In the genomic region with DNA sequence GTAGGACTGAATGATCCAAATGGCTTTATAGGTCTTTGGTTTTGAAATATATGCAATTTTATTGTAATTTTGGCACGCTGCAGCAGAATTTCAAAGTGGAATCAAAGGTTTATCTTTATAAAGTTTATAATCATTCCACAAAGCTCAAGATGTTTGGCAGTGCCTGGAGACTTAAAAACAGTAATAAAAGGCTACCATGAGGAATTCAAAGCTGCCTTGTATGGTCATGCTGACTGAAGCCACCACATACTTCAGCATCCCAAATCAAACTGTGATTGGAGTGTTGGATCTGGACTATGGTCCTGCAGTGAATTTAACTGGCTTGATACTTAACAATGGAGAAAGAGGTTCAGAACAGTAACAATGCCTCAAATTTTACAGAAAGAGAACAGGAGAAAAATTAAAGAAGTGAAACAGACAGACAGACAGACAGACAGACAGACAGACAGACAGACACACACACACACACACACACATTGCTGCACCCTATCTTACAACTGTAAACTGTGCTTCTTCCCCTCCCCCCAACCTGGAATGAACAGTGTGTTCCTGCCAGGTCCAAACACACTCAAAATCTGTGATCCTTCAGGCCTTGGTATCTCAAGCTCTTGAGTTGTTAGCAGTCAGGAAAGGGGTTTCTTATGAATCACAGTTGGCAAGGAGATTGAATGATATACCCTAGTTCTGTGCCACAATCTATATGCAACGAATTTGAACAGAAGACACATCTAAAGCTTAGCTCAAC, we compare ENCODE assay signal across 14 mouse cellular contexts. TPM values are rescaled to one million over a fixed set of nuclear protein-coding genes. Genes with fewer than 3 reads are reported as not detected.
DNase-seq lines count a peak whose midpoint lies in the region; ATAC-seq lines count a peak whose summit lies in the region.
"Had no signal": no experiment of that assay in that cellular context is flagged by ENCODE, and none has a peak within 500 bp of the region (broad histone marks: within the 10 kb centered on the region; RNA-seq: fewer than 3 reads in every experiment).

No protein-coding gene starts in this region.

- no peaks in the 10 kb centered on the region for H3K27me3 ChIP-seq in intestine, embryonic 14.5 days (replicated peaks; ENCODE audit: control insufficient read depth, insufficient read depth, low read length)
- H3K27me3 ChIP-seq in intestine, embryonic 16.5 days (replicated peaks; ENCODE audit: control insufficient read depth, insufficient read depth, low read length) = no peaks in the 10 kb centered on the region
- H3K27me3 ChIP-seq: CH12.LX; hindbrain, embryonic 15.5 days; limb, embryonic 12.5 days; Patski had no signal

- no peak overlapping the region for H3K9ac ChIP-seq in intestine, embryonic 14.5 days (ENCODE audit: low read length)
- no peak overlapping the region for H3K9ac ChIP-seq in intestine, embryonic 16.5 days (ENCODE audit: low read depth, low read length)
- H3K9ac ChIP-seq: hindbrain, embryonic 15.5 days; limb, embryonic 12.5 days had no signal

- no peaks in the 10 kb centered on the region for H3K9me3 ChIP-seq in intestine, embryonic 14.5 days (ENCODE audit: control insufficient read depth, low read length)
- H3K9me3 ChIP-seq in intestine, embryonic 16.5 days (ENCODE audit: control insufficient read depth, low read length) = no peaks in the 10 kb centered on the region
- H3K9me3 ChIP-seq: hindbrain, embryonic 15.5 days; limb, embryonic 12.5 days had no signal

- no peak for ATAC-seq in intestine, embryonic 14.5 days (replicated peaks; ENCODE audit: low FRiP score, low TSS enrichment, low read depth)
- ATAC-seq in intestine, embryonic 16.5 days = no peak
- no peak for ATAC-seq in granulocyte monocyte progenitor cell, adult 5-6 weeks (replicated peaks; ENCODE audit: poor library complexity, severe bottlenecking)
- ATAC-seq: Patski had no signal

- no peak overlapping the region for H3K4me3 ChIP-seq in intestine, embryonic 14.5 days (ENCODE audit: low read depth, low read length)
- H3K4me3 ChIP-seq in intestine, embryonic 16.5 days (ENCODE audit: low read length) = no peak overlapping the region
- H3K4me3 ChIP-seq: hindbrain, embryonic 15.5 days; limb, embryonic 12.5 days had no signal

- DNase-seq in intestine, embryonic 14.5 days (ENCODE audit: low spot score) = no peak
- DNase-seq in heart, postnatal 4 days = peak; percentile 32
- peak; percentile 72 for DNase-seq in lung, postnatal 25 days (ENCODE audit: low spot score)
- no peak for DNase-seq in embryo, embryonic 11 days
- no peak for DNase-seq in thymus, postnatal 4 days
- DNase-seq: cerebellum, adult 9-10 months; kidney, adult 2 months had no signal

- peak overlapping the region; percentile 57; the same call in 1 of the 2 replicates for H3K27ac ChIP-seq in intestine, embryonic 14.5 days (ENCODE audit: low read depth)
- no peak overlapping the region; the same call in 1 of the 2 replicates for H3K27ac ChIP-seq in intestine, embryonic 16.5 days (ENCODE audit: low read length)
- H3K27ac ChIP-seq: hindbrain, embryonic 15.5 days; limb, embryonic 12.5 days had no signal

- WGBS in intestine, embryonic 14.5 days = 62% methylated on average over 2 of the region's 2 CpGs
- 50% methylated on average over 2 of the region's 2 CpGs for WGBS in intestine, embryonic 16.5 days

- no peaks in the 10 kb centered on the region; the same call in 1 of the 2 replicates for H3K4me1 ChIP-seq in intestine, embryonic 14.5 days (replicated peaks; ENCODE audit: control insufficient read depth, insufficient read depth, low read length)
- no peaks in the 10 kb centered on the region for H3K4me1 ChIP-seq in intestine, embryonic 16.5 days (ENCODE audit: control insufficient read depth, insufficient read depth, low read length)
- H3K4me1 ChIP-seq: hindbrain, embryonic 15.5 days; limb, embryonic 12.5 days had no signal

- no peak overlapping the region for H3K4me2 ChIP-seq in intestine, embryonic 14.5 days (ENCODE audit: low read length)
- H3K4me2 ChIP-seq in intestine, embryonic 16.5 days (ENCODE audit: low read depth, low read length) = no peak overlapping the region
- H3K4me2 ChIP-seq: hindbrain, embryonic 15.5 days; limb, embryonic 12.5 days; midbrain, embryonic 11.5 days had no signal

- H3K36me3 ChIP-seq in intestine, embryonic 14.5 days (ENCODE audit: control insufficient read depth, insufficient read depth, low read length) = no peaks in the 10 kb centered on the region
- H3K36me3 ChIP-seq in intestine, embryonic 16.5 days (ENCODE audit: control insufficient read depth, insufficient read depth, low read length) = no peaks in the 10 kb centered on the region
- H3K36me3 ChIP-seq: hindbrain, embryonic 15.5 days; limb, embryonic 12.5 days had no signal

RNA-seq across cellular contexts. Expression of a gene that starts 50.3 kb away (rescaled TPM):
- polyA plus RNA-seq in intestine, embryonic 14.5 days (2014; fragmentation: Nextera tagmentation; extraction: Ambion mirVana) = 114 and 132 TPM in 2 replicates
- polyA plus RNA-seq in intestine, embryonic 16.5 days (2015; fragmentation: Nextera tagmentation; extraction: Ambion mirVana) = 90.1 and 97.0 TPM in 2 replicates
- 1 to 10 TPM; 5.6 to 7.6 TPM for total RNA-seq in heart, postnatal 4 days (2021)
- total RNA-seq in granulocyte monocyte progenitor cell, adult 5-6 weeks (2014; fragmentation: Nextera tagmentation) = 27.5 and 37.4 TPM in 2 replicates
- 40.0 and 47.5 TPM in 2 replicates for total RNA-seq in granulocyte monocyte progenitor cell, adult 5-6 weeks (2017)
- total RNA-seq: CH12.LX had no signal

Comparison
In these comparisons a context has a peak if more than half of its experiments do, and no peak if none do; other contexts are left out.
1. DNase-seq: peak in heart, postnatal 4 days (single experiment) and lung, postnatal 25 days (single experiment); none in intestine, embryonic 14.5 days (single experiment), embryo, embryonic 11 days (single experiment) and thymus, postnatal 4 days (single experiment).